Mouse (Mus musculus): Measurements from ENCODE around the gene Eif1ad. TPM values are rescaled to one million over a fixed set of nuclear protein-coding genes. Genes with fewer than 3 reads are reported as not detected.
"Not testable (repeated sequence)": the region's sequence is repeated elsewhere in the genome, so short reads cannot be mapped to it uniquely, and the experiment has no call there.

Gene Eif1ad
- polyA plus RNA-seq, 1 experiment from 2014 or later = 71.5 TPM

- ATAC-seq (ENCODE audit: insufficient read depth, low FRiP score, low TSS enrichment) (no peak), DNase-seq (ENCODE audit: low spot score) (no peak)
- Histone ChIP-seq H3K36me3 (ENCODE audit: control insufficient read depth, insufficient read depth, low read length) (no peaks in the 10 kb centered on the region), H3K27ac (ENCODE audit: low read depth, low read length) (no peak overlapping the region), H3K4me1 (ENCODE audit: control insufficient read depth, insufficient read depth, low read length) (no peaks in the 10 kb centered on the region), H3K9ac (ENCODE audit: low read length) (no peak overlapping the region), H3K27me3 (ENCODE audit: control insufficient read depth, insufficient read depth, low read length) (no peaks in the 10 kb centered on the region), H3K9me3 (ENCODE audit: control insufficient read depth, low read length) (no peaks in the 10 kb centered on the region), H3K4me3 (ENCODE audit: low read depth, low read length) (no peak overlapping the region), H3K4me2 (ENCODE audit: low read depth) (no peak overlapping the region)
- 87% methylated on average over 6 of the region's 6 CpGs for WGBS
Observed at GRCm38 (mm10) chr19:5348064-5348463, 18.5 kb upstream of the Eif1ad start.

DNA sequence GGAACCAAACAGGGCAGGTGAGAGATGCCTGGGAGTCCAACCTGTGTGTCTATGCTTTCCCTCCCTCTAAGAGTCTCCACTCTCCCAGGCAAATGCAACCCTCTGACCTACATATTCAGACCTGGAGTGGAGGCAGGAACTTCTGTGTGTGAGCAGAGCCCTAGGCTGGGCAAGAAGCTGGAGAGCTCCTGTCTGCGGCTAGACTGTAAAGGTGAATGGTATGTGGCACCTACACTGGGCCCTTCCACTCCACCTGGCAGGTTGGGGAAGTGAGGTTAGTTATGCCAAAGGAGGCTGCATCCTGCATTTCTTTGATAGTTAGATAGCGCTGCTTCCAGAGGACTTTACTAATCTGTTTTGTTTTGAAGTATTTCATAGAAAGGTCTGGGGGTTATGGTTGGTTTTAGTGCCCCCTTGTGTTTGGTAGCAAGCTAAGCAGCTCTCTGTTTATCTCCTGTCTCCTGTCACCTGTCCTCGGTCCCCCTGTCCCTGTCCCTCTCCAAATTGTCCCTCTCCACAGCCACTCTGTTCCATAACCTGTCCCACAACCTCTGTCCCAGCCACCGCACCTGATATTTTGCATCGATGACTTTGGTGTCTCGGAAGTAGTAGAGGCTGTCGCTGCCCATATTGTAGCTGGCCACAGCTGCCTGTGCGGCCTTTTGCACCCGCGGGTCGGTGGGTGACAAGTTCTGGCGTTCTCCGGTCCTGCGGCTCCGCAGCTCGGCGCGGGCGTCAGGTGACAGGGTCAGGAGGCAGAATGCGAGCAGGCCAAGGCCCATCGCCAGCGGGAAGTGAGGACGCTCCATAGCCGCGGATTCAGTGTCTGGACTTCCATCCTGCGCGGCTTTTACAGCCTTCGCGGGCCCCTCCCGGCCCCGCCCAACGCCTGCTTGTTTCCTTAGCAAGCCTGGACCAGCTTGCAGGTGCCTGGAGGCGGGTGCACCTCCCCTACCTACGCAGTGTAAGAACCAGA is 17.7 kb upstream of the Eif1ad start:
- peak overlapping the region; percentile 66 for H3K4me2 ChIP-seq (ENCODE audit: low read depth)
- no peaks in the 10 kb centered on the region for H3K9me3 ChIP-seq (ENCODE audit: control insufficient read depth, low read length)
- H3K36me3 ChIP-seq (ENCODE audit: control insufficient read depth, insufficient read depth, low read length) = no peaks in the 10 kb centered on the region
- no peak for ATAC-seq (ENCODE audit: insufficient read depth, low FRiP score, low TSS enrichment)
- no peaks in the 10 kb centered on the region for H3K4me1 ChIP-seq (ENCODE audit: control insufficient read depth, insufficient read depth, low read length)
- H3K4me3 ChIP-seq (ENCODE audit: low read depth, low read length) = peak overlapping the region; percentile 35
- H3K27ac ChIP-seq (ENCODE audit: low read depth, low read length) = no peak overlapping the region
- WGBS = 5% methylated on average over 34 of the region's 34 CpGs
- DNase-seq (ENCODE audit: low spot score) = peak; percentile 35
- no peaks in the 10 kb centered on the region for H3K27me3 ChIP-seq (ENCODE audit: control insufficient read depth, insufficient read depth, low read length)
- H3K9ac ChIP-seq (ENCODE audit: low read length) = peak overlapping the region; percentile 44

DNA sequence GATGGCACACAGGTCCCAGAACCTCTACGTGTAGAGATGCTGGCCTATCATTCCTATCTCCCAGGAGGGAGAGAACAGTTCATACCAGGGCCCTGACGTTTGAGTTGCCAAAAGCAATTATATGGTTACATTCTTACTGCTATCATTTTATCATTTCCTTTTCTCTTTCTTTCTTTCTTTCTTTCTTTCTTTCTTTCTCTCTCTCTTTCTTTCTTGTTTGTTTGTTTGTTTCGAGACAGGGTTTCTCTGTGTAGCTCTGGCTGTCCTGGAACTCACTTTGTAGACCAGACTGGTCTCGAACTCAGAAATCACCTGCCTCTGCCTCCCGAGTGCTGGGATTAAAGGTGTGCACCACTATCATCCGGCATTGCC is 17.1 kb upstream of the Eif1ad start, which contains the start of gene Cst6:
Cst6 (minus strand) TSS at position 73 of the 372 bp plus-strand sequence.
- not testable (repeated sequence) for H3K4me1 ChIP-seq (ENCODE audit: control insufficient read depth, insufficient read depth, low read length); H3K27ac ChIP-seq (ENCODE audit: low read depth, low read length); ATAC-seq (ENCODE audit: insufficient read depth, low FRiP score, low TSS enrichment); H3K27me3 ChIP-seq (ENCODE audit: control insufficient read depth, insufficient read depth, low read length); H3K9me3 ChIP-seq (ENCODE audit: control insufficient read depth, low read length); H3K36me3 ChIP-seq (ENCODE audit: control insufficient read depth, insufficient read depth, low read length); DNase-seq (ENCODE audit: low spot score)
- WGBS = 61% methylated on average over 6 of the region's 6 CpGs
- Histone ChIP-seq H3K4me3 (ENCODE audit: low read depth, low read length) (peak within 1 kb of the TSS; percentile 35), H3K4me2 (ENCODE audit: low read depth) (peak within 1 kb of the TSS; percentile 66), H3K9ac (ENCODE audit: low read length) (peak within 1 kb of the TSS; percentile 44)

DNA sequence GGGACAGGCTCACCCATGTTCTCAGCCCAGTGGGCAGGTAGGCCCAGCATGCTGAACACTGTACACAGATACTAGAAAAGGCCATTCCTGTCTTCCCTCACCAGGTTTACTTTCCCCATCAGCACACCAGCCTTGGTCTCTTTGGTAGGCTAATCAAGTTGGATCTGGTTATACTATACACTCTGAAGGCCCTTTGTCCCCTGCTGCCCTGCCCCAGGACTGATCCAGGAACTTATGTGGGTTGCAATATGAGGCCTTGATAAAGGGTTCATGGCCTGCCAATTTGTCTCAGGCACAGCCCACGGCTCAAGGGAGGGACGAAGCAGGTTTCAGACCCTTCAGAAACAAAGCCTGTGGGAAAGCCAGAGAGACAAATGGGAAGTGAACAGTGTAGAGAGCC is 12.9 kb upstream of the Eif1ad start:
- no peak overlapping the region for H3K27ac ChIP-seq (ENCODE audit: low read depth, low read length)
- 85% methylated on average over 2 of the region's 2 CpGs for WGBS

DNA sequence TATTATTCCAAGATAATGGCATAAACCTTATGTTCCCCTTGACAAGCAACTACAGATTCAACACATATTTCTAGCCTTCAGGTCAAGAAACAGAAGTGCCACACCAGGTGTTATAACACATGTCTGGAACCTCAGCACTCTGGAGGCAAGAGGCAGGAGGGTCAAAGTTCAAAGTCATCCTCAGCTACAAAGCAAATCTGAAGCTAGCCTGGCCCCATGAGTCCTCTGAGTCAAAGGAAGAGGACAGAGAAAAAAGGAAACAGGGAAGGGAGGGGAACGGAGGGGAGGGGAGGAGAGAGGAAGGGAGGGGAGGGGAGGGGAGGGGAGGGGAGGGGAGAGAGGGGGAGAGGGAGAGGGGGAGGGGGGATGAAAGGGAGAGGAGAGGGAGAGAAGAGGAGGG is 10.5 kb upstream of the Eif1ad start:
- Histone ChIP-seq H3K9ac (ENCODE audit: low read length) (no peak overlapping the region), H3K9me3 (ENCODE audit: control insufficient read depth, low read length) (no peaks in the 10 kb centered on the region), H3K36me3 (ENCODE audit: control insufficient read depth, insufficient read depth, low read length) (no peaks in the 10 kb centered on the region; the same call in 1 of the 2 replicates), H3K4me1 (ENCODE audit: control insufficient read depth, insufficient read depth, low read length) (no peaks in the 10 kb centered on the region), H3K27me3 (ENCODE audit: control insufficient read depth, insufficient read depth, low read length) (no peaks in the 10 kb centered on the region), H3K4me3 (ENCODE audit: low read depth, low read length) (no peak overlapping the region), H3K27ac (ENCODE audit: low read depth, low read length) (no peak overlapping the region), H3K4me2 (ENCODE audit: low read depth) (no peak overlapping the region)
- no CpG with 5 or more reads among the region's 1 CpGs for WGBS
- DNase-seq (ENCODE audit: low spot score) (no peak), ATAC-seq (ENCODE audit: insufficient read depth, low FRiP score, low TSS enrichment) (no peak)

More for the DNA sequence above, 12.9 kb upstream of the Eif1ad start:
- no peak overlapping the region for H3K4me2 ChIP-seq (ENCODE audit: low read depth)
- H3K4me1 ChIP-seq (ENCODE audit: control insufficient read depth, insufficient read depth, low read length) = no peaks in the 10 kb centered on the region
- H3K4me3 ChIP-seq (ENCODE audit: low read depth, low read length) = no peak overlapping the region
- DNase-seq (ENCODE audit: low spot score) (no peak), ATAC-seq (ENCODE audit: insufficient read depth, low FRiP score, low TSS enrichment) (no peak)
- no peaks in the 10 kb centered on the region; the same call in 1 of the 2 replicates for H3K36me3 ChIP-seq (ENCODE audit: control insufficient read depth, insufficient read depth, low read length)
- no peak overlapping the region for H3K9ac ChIP-seq (ENCODE audit: low read length)
- no peaks in the 10 kb centered on the region for H3K9me3 ChIP-seq (ENCODE audit: control insufficient read depth, low read length)
- H3K27me3 ChIP-seq (ENCODE audit: control insufficient read depth, insufficient read depth, low read length) = no peaks in the 10 kb centered on the region

- Histone ChIP-seq H3K27ac (ENCODE audit: low read depth, low read length) (no peak overlapping the region), H3K4me3 (ENCODE audit: low read depth, low read length) (no peak overlapping the region), H3K4me1 (ENCODE audit: control insufficient read depth, insufficient read depth, low read length) (peaks cover 5% of the 10 kb centered on the region), H3K27me3 (ENCODE audit: control insufficient read depth, insufficient read depth, low read length) (no peaks in the 10 kb centered on the region), H3K9me3 (ENCODE audit: control insufficient read depth, low read length) (no peaks in the 10 kb centered on the region), H3K9ac (ENCODE audit: low read length) (no peak overlapping the region), H3K36me3 (ENCODE audit: control insufficient read depth, insufficient read depth, low read length) (peaks cover 2% of the 10 kb centered on the region; the same call in 1 of the 2 replicates), H3K4me2 (ENCODE audit: low read depth) (no peak overlapping the region)
- DNase-seq (ENCODE audit: low spot score) (no peak), ATAC-seq (ENCODE audit: insufficient read depth, low FRiP score, low TSS enrichment) (no peak)
- WGBS = 91% methylated on average over 2 of the region's 2 CpGs
Observed at GRCm38 (mm10) chr19:5362186-5362585, 4.4 kb upstream of the Eif1ad start.

- 97% methylated on average over 2 of the region's 2 CpGs for WGBS
- H3K27ac ChIP-seq (ENCODE audit: low read depth, low read length) = no peak overlapping the region
- no peaks in the 10 kb centered on the region for H3K9me3 ChIP-seq (ENCODE audit: control insufficient read depth, low read length)
- peaks cover 11% of the 10 kb centered on the region for H3K4me1 ChIP-seq (ENCODE audit: control insufficient read depth, insufficient read depth, low read length)
- H3K4me3 ChIP-seq (ENCODE audit: low read depth, low read length) = no peak overlapping the region
- DNase-seq (ENCODE audit: low spot score) (no peak), ATAC-seq (ENCODE audit: insufficient read depth, low FRiP score, low TSS enrichment) (no peak)
- peaks cover 4% of the 10 kb centered on the region for H3K36me3 ChIP-seq (ENCODE audit: control insufficient read depth, insufficient read depth, low read length)
- no peak overlapping the region for H3K4me2 ChIP-seq (ENCODE audit: low read depth)
- H3K27me3 ChIP-seq (ENCODE audit: control insufficient read depth, insufficient read depth, low read length) = no peaks in the 10 kb centered on the region
- no peak overlapping the region for H3K9ac ChIP-seq (ENCODE audit: low read length)
Observed at GRCm38 (mm10) chr19:5364124-5364523, 2.4 kb upstream of the Eif1ad start.

GRCm38 (mm10) chr19:5365751-5366150 is 790 bp upstream of the Eif1ad start:
- peak overlapping the region; percentile 76 for H3K4me2 ChIP-seq (ENCODE audit: low read depth)
- peaks cover 11% of the 10 kb centered on the region for H3K4me1 ChIP-seq (ENCODE audit: control insufficient read depth, insufficient read depth, low read length)
- no peaks in the 10 kb centered on the region for H3K9me3 ChIP-seq (ENCODE audit: control insufficient read depth, low read length)
- DNase-seq (ENCODE audit: low spot score) = no peak
- no peak for ATAC-seq (ENCODE audit: insufficient read depth, low FRiP score, low TSS enrichment)
- H3K4me3 ChIP-seq (ENCODE audit: low read depth, low read length) = peak overlapping the region; percentile 90
- no peaks in the 10 kb centered on the region for H3K27me3 ChIP-seq (ENCODE audit: control insufficient read depth, insufficient read depth, low read length)
- peaks cover 10% of the 10 kb centered on the region for H3K36me3 ChIP-seq (ENCODE audit: control insufficient read depth, insufficient read depth, low read length)
- peak overlapping the region; percentile 81 for H3K9ac ChIP-seq (ENCODE audit: low read length)
- WGBS = 22% methylated on average over 11 of the region's 11 CpGs
- peak overlapping the region; percentile 90; the same call in 1 of the 2 replicates for H3K27ac ChIP-seq (ENCODE audit: low read depth, low read length)

DNA sequence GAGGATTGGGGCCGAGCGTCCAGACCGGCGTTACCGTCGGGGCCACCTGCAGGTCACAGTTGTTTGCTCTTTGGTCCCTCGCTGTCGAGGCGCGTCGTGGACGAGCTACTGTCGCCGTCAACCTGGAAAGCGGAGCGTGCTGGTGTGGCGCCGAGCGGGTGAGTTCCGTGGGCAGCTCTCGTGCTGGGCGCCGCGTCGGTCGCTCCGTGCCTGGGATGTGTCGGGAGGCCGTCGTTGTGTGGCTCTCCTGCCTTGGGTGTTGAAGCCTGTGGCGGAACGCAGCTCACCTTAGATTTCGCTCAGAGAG is 465 bp downstream of the Eif1ad start, which contains the start of gene Banf1:
Banf1 (minus strand) TSS at position 116 of the 307 bp plus-strand sequence.
- Histone ChIP-seq H3K9ac (ENCODE audit: low read length) (peak within 1 kb of the TSS; percentile 81), H3K4me3 (ENCODE audit: low read depth, low read length) (peak within 1 kb of the TSS; percentile 90), H3K36me3 (ENCODE audit: control insufficient read depth, insufficient read depth, low read length) (peaks cover 15% of the 10 kb centered on the region), H3K27ac (ENCODE audit: low read depth, low read length) (peak within 1 kb of the TSS; percentile 90), H3K4me1 (ENCODE audit: control insufficient read depth, insufficient read depth, low read length) (peaks cover 11% of the 10 kb centered on the region), H3K27me3 (ENCODE audit: control insufficient read depth, insufficient read depth, low read length) (no peaks in the 10 kb centered on the region), H3K9me3 (ENCODE audit: control insufficient read depth, low read length) (no peaks in the 10 kb centered on the region), H3K4me2 (ENCODE audit: low read depth) (peak within 1 kb of the TSS; percentile 76)
- ATAC-seq (ENCODE audit: insufficient read depth, low FRiP score, low TSS enrichment) (no peak; the same call in 1 of the 2 replicates), DNase-seq (ENCODE audit: low spot score) (no peak)
- WGBS = under 1% methylated on average over 33 of the region's 33 CpGs

Data from neural tube, embryonic 11.5 days (tissue).